Mouse (Mus musculus) small intestine, adult 2 months (tissue): ENCODE measurements around the gene Trappc12.

Source experiments
- CTCF ChIP-seq: fragments of 200-500 bp; IDR thresholded peaks from 2 replicates; pipeline ENCODE4 v1.5.1; 2012; ENCODE audit warnings: low read depth, mild to moderate bottlenecking, control low read depth, inconsistent platforms, low read length, moderate library complexity, mixed read lengths; ENCODE audit not compliant: insufficient replicate concordance, insufficient read length; ENCODE audit errors: extremely low read depth
- POLR2A ChIP-seq: fragments of 200-500 bp; IDR thresholded peaks from 2 replicates; pipeline ENCODE4 v1.6.1; 2012; ENCODE audit warnings: low read depth, mild to moderate bottlenecking, control low read depth, inconsistent platforms, low read length, moderate library complexity

DNA sequence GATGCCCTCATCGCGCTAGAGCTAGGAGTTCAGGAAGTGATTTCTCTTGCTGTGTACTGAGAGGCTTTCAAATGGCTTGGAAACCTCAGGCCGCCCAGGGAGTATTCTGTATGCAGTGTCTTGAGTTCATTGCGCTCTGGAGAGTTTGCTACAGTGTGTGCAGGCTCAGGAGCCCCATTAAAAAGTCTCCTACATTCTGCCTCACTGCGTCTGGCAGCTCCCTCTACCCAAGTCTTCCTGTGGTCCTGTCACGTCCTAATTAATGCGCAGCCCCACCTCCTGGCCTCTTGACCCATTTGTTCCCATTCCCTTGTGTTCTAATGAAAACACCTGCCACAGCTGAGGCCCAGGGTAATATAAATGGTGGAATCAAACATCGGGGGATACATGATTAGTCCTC lies 34.6 kb upstream of the Trappc12 start:
- no peak for TF ChIP-seq CTCF
- TF ChIP-seq POLR2A: no peak
